Mouse (Mus musculus): ENCODE data around the gene Psmd9.

DNA sequence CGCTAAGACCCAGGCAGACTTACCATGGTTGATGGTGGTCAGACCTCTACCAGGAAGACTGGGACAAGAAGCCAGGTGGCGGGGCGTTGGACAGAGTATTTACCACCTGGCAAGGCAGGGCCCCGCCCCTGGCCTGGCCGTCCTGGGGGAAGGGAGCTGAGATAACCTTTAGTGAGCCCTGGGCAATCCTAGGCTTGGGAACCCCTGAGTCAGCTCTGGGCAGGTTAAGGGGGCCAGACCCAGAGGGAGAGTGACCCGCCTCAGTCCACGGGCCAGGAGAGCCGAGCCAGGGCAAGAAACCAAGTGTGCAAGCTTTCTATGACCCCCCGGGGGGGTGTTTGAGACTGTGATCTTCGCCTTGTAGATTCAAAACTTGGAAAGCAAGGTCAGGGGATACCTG, 13.4 kb downstream of the Psmd9 start, which contains the start of gene Hpd:
- TF ChIP-seq CTCF (IDR thresholded peaks at IDR 0.05; ENCODE audit: low read depth, low read length) (no peak), POLR2A (IDR thresholded peaks at IDR 0.05; ENCODE audit: extremely low read depth, insufficient read depth, low read length) (peak; percentile 88)

Data from liver, adult 2 months (tissue).